Mouse (Mus musculus) kidney, adult 2 months (tissue): Measurements from ENCODE around the gene Gm26741. TPM values are rescaled to one million over a fixed set of nuclear protein-coding genes. Genes with fewer than 3 reads are reported as not detected.
"Not testable (repeated sequence)": the region's sequence is repeated elsewhere in the genome, so short reads cannot be mapped to it uniquely, and the experiment has no call there.

ENCODE experiments used
- DNase-seq: peaks from one replicate; pipeline ENCODE4 v3.0.0; 2021
- H3K27ac ChIP-seq: fragments of 200-500 bp; 2 replicates; pipeline ENCODE4 v1.5.1; 2012; ENCODE audit warnings: low read depth, low read length, control low read depth, inconsistent platforms; ENCODE audit not compliant: insufficient read depth
- H3K27me3 ChIP-seq: fragments of 200-500 bp; replicated peaks from 2 replicates; pipeline ENCODE4 v1.6.1; 2012; ENCODE audit warnings: mild to moderate bottlenecking, moderate library complexity, low read length, inconsistent platforms; ENCODE audit not compliant: control insufficient read depth, insufficient read depth
- H3K36me3 ChIP-seq: fragments of 200-500 bp; 2 replicates; pipeline ENCODE4 v1.6.1; 2012; ENCODE audit warnings: mild to moderate bottlenecking, moderate library complexity, low read length, inconsistent platforms; ENCODE audit not compliant: control insufficient read depth, insufficient read depth
- H3K4me1 ChIP-seq: fragments of 200-500 bp; 2 replicates; pipeline ENCODE4 v1.6.1; 2011; ENCODE audit warnings: low read length; ENCODE audit not compliant: control insufficient read depth, insufficient read depth
- H3K4me3 ChIP-seq: fragments of 200-500 bp; 2 replicates; pipeline ENCODE4 v1.5.1; 2011; ENCODE audit warnings: mild to moderate bottlenecking, low read depth, low read length, control low read depth; ENCODE audit not compliant: insufficient read depth
- CTCF ChIP-seq: fragments of 200-500 bp; conservative IDR thresholded peaks from 2 replicates; pipeline ENCODE4 v1.5.1; 2011; ENCODE audit warnings: low read depth, mild to moderate bottlenecking, control low read depth, low read length, moderate library complexity, mixed read lengths; ENCODE audit not compliant: insufficient read depth, insufficient read length
- POLR2A ChIP-seq: fragments of 200-500 bp; IDR thresholded peaks from one replicate; pipeline ENCODE4 v1.6.1; 2011; ENCODE audit warnings: low read depth, low read length, control low read depth
- WGBS: fragments of 180-500 bp; shearing (Covaris S2); methylation state at CpG from one replicate; pipeline ENCODE4 v1.1.7; 2018; 5-methylcytosine and 5-hydroxymethylcytosine counted together
- polyA plus RNA-seq: library from polyadenylated mRNA; depleted of rRNA; stranded (reverse); fragments of >200 nt; gene quantifications from 2 replicates; pipeline ENCODE4 v1.2.3, GENCODE M21; 2012; rRNA removed

Gene Gm26741
- not detected in 2 replicates for polyA plus RNA-seq

DNA sequence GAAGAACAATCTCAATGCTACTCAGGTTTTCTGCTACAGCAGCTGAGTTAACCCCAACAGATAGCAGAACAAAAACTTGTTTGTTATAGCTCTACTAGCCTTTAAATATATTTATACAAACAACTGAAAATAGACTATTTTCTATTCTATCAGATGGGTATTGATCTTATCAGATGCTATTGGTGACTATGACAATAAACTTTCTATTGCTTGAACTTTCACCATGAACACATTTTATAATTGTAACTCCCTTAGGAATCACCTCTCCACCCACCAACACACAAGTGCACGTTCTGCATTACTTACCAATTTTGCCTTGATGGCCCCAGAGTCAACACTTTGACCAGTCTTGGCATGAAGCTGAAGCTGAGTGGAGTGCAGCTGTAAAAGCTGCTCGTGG is at the start of gene Gm26741:
Gm26741 (plus strand) TSS at position 301 of the 400 bp plus-strand sequence.
- no peak for DNase-seq
- H3K4me3 ChIP-seq: no peak within 1 kb of the TSS
- H3K27ac ChIP-seq: no peak within 1 kb of the TSS
- 80% methylated on average over 2 of the region's 2 CpGs for WGBS
- TF ChIP-seq CTCF (no peak), POLR2A (no peak)
- H3K27me3 ChIP-seq: no peaks in the 10 kb centered on the region
- peaks cover 1% of the 10 kb centered on the region; the same call in 1 of the 2 replicates for H3K36me3 ChIP-seq
- H3K4me1 ChIP-seq: no peaks in the 10 kb centered on the region

DNA sequence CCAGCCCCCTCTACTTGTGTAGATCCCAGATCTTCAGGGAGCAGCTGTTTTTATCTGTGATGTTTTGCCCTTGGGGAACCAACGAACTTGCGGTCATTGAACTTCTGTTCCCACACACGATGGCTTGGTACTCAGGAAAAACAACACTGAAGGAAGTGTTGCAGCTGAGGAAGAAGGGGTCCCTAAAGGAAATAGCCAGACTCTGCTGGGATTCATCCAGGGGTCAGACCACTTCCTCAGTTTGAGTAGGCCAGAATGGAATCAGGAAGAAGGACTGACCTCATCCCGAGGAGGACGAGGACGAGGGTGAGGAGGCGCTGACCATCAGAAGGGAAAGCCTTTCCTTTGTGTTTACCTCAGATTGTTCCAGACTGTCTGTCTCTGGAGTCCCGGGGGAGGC is 49.4 kb upstream of the Gm26741 start:
- H3K27ac ChIP-seq: peak overlapping the region; percentile 85
- no peaks in the 10 kb centered on the region for H3K27me3 ChIP-seq
- 44% methylated on average over 8 of the region's 8 CpGs for WGBS
- TF ChIP-seq POLR2A: no peak
- TF ChIP-seq CTCF: no peak
- peaks cover 3% of the 10 kb centered on the region for H3K36me3 ChIP-seq
- no peak overlapping the region for H3K4me3 ChIP-seq
- peak; percentile 90 for DNase-seq
- H3K4me1 ChIP-seq: no peaks in the 10 kb centered on the region; the same call in 1 of the 2 replicates

DNA sequence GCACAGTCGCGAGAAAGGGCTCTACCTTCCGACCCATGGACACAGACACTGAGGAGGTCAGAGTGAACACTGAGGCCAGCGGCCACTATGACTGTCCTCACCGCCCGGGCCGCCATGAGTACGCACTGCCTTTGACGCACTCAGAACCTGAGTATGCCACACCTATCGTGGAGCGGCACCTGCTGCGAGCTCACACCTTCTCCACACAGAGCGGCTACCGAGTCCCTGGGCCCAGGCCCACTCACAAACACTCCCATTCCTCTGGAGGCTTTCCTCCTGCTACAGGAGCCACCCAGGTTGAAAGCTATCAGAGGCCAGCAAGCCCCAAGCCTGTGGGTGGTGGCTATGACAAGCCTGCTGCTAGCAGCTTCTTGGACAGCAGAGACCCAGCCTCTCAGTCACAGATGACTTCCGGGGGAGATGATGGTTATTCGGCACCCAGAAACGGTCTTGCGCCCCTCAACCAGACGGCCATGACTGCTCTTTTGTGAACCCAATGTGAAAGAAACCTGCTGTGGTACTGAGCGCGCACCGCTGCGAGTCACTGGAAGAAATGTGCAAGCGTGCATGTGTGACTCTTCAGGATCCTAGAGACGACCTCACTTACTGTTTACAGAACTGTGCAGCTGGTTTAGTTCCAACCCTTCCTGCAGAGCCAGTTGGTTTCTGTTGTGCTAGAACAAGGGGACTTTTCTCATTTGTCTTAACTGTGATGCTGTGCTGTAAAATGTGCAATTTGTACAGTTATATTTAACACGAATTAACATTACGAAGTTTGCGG is 38.9 kb upstream of the Gm26741 start:
- DNase-seq: no peak
- Histone ChIP-seq H3K4me1 (no peaks in the 10 kb centered on the region), H3K4me3 (no peak overlapping the region), H3K27ac (no peak overlapping the region), H3K27me3 (no peaks in the 10 kb centered on the region), H3K36me3 (no peaks in the 10 kb centered on the region)
- WGBS: 92% methylated on average over 28 of the region's 28 CpGs
- no peak for TF ChIP-seq CTCF
- no peak for TF ChIP-seq POLR2A

DNA sequence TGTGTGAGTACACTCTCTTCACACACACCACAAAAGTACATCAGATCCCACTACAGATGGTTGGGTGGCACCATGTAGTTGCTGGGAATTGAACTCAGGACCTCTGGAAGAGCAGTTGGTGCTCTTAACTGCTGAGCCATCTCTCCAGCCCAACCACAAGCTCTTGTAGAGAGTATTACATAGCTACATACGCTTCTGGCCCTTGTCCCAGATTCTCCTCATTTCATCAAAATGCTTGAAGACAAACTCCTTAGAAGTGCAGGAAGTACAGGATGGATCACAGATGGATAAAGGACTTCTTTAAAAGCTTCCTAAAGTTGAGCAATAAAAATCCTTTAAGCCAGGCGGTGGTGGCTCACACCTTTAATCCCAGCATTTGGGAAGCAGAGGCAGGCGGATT is 36.6 kb upstream of the Gm26741 start:
- no peak for TF ChIP-seq POLR2A
- TF ChIP-seq CTCF: no peak
- Histone ChIP-seq H3K27ac (no peak overlapping the region), H3K36me3 (no peaks in the 10 kb centered on the region), H3K27me3 (no peaks in the 10 kb centered on the region), H3K4me3 (no peak overlapping the region), H3K4me1 (no peaks in the 10 kb centered on the region)
- no peak for DNase-seq
- WGBS: 88% methylated on average over 3 of the region's 3 CpGs

DNA sequence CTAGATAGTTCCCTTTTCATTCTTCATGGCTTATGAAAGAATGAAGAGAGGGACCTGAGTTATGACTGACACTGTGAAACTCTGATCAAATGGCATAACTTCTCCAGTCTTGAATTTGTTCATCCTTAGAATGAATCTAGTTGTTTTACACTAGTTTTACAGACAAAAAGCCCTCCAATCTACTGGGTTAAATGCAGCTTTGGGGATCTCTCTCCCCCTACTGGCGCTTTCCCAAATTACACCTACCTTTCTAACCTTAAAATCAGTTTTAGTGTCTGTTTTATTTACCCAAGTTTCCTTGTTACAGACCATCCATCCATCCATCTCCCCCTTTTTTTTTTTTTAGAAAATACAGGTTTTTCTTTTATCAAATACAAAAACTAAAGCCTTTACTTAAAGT is 27.6 kb upstream of the Gm26741 start:
- DNase-seq: peak; percentile 63
- no peaks in the 10 kb centered on the region for H3K36me3 ChIP-seq
- H3K4me3 ChIP-seq: no peak overlapping the region
- no peaks in the 10 kb centered on the region for H3K27me3 ChIP-seq
- 0% methylated on average over 1 of the region's 1 CpGs for WGBS
- no peak overlapping the region for H3K27ac ChIP-seq
- H3K4me1 ChIP-seq: no peaks in the 10 kb centered on the region
- no peak for TF ChIP-seq CTCF
- no peak for TF ChIP-seq POLR2A

DNA sequence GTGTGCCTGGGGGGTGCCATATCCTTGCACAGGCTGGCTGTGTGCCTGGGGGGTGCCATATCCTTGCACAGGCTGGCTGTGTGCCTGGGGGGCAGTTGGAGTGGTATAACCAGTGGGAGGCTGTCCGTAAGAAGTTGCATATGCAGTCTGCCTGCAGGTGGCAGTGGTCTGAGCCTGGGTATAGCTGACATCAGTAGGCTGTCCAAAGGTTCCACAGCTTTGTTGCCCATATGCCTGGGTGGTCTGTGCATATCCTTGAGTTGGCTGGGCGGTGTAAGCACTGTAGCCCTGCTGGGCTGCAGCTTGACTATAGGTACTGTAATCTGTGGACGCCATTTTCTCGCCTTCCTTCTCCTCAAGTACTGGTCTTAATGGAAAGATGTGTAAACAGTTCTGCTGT is 15.2 kb upstream of the Gm26741 start:
- DNase-seq, H3K4me3 ChIP-seq, H3K27me3 ChIP-seq, H3K27ac ChIP-seq, H3K36me3 ChIP-seq, H3K4me1 ChIP-seq: not testable (repeated sequence)
- peak; percentile 36; the same call in 1 of the 2 replicates for TF ChIP-seq CTCF
- 93% methylated on average over 4 of the region's 4 CpGs for WGBS

DNA sequence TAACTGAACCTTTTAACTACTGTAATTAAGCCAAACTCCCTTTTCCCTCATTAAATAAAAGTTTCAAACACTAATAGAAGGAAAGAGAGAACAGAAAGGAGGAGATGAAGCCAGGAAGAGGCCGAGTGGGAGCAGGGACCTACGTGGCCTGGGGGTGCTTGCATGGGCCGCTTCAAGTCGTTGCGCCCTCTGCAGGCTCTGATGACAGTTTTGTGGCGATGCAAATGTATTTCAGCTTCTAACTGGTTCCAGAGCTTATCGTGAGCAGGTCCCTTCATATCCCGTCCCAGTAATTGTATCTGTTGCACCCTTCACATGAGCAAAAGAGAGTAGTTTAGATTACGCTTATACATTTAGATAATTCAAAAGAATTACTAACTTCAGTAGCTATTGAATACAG is 5.4 kb upstream of the Gm26741 start:
- H3K36me3 ChIP-seq: peaks cover 11% of the 10 kb centered on the region
- no peak for DNase-seq
- TF ChIP-seq POLR2A: no peak
- TF ChIP-seq CTCF: no peak; the same call in 1 of the 2 replicates
- no peak overlapping the region for H3K27ac ChIP-seq
- WGBS: 71% methylated on average over 9 of the region's 9 CpGs
- H3K27me3 ChIP-seq: no peaks in the 10 kb centered on the region
- H3K4me3 ChIP-seq: no peak overlapping the region
- H3K4me1 ChIP-seq: no peaks in the 10 kb centered on the region
